Mouse (Mus musculus) midbrain, embryonic 11.5 days (tissue): Measurements from ENCODE around the gene Cnot8. TPM values are rescaled to one million over a fixed set of nuclear protein-coding genes. Genes with fewer than 3 reads are reported as not detected.

Source experiments
- ATAC-seq: fragments of 200-750 bp; cut with Nextera tagmentation; 2 replicates; pipeline ENCODE4 v1.8.0; 2017; ENCODE audit warnings: moderate TSS enrichment, moderate library complexity; ENCODE audit not compliant: low FRiP score
- DNase-seq: peaks from one replicate; pipeline ENCODE4 v3.0.0; 2015; ENCODE audit warnings: low spot score; ENCODE audit errors: missing footprints
- H3K27ac ChIP-seq: fragments of 300-500 bp; sonication (generic); 2 replicates; pipeline ENCODE4 v1.5.1; 2014; ENCODE audit warnings: low read depth, low read length
- H3K27me3 ChIP-seq: fragments of 300-500 bp; sonication (generic); 2 replicates; pipeline ENCODE4 v1.6.1; 2014; ENCODE audit warnings: mild to moderate bottlenecking, low read length, moderate library complexity, mixed read lengths; ENCODE audit not compliant: control insufficient read depth, insufficient read depth
- H3K36me3 ChIP-seq: fragments of 300-500 bp; sonication (generic); 2 replicates; pipeline ENCODE4 v1.6.1; 2014; ENCODE audit warnings: mild to moderate bottlenecking, low read length, moderate library complexity, mixed read lengths; ENCODE audit not compliant: control insufficient read depth, insufficient read depth
- H3K4me1 ChIP-seq: fragments of 300-500 bp; sonication (generic); 2 replicates; pipeline ENCODE4 v1.6.1; 2014; ENCODE audit warnings: low read length; ENCODE audit not compliant: control insufficient read depth, insufficient read depth
- H3K4me2 ChIP-seq: fragments of 300-500 bp; sonication (generic); 2 replicates; pipeline ENCODE4 v1.6.1; 2014; ENCODE audit warnings: mild to moderate bottlenecking, moderate library complexity
- H3K4me3 ChIP-seq: fragments of 300-500 bp; sonication (generic); 2 replicates; pipeline ENCODE4 v1.5.1; 2014; ENCODE audit warnings: low read depth, low read length
- H3K9ac ChIP-seq: fragments of 300-500 bp; sonication (generic); 2 replicates; pipeline ENCODE4 v1.6.1; 2014; ENCODE audit warnings: low read length
- H3K9me3 ChIP-seq: fragments of 300-500 bp; sonication (generic); 2 replicates; pipeline ENCODE4 v1.6.1; 2016; ENCODE audit warnings: low read length; ENCODE audit not compliant: control insufficient read depth
- WGBS: fragments of 180-500 bp; shearing (Covaris S2); extraction: QIAGEN DNeasy Blood & Tissue Kit; methylation state at CpG from one replicate; pipeline ENCODE4 v1.1.7; 2014; 5-methylcytosine and 5-hydroxymethylcytosine counted together
- polyA plus RNA-seq: library from polyadenylated mRNA; unstranded; fragments of >200 nt; fragmentation: Nextera tagmentation; extraction: Ambion mirVana; gene quantifications from 2 replicates; pipeline ENCODE4 v1.2.1, GENCODE M21; 2014

Cnot8 gene
- polyA plus RNA-seq, 1 experiment from 2014 or later, result 110 TPM

DNA sequence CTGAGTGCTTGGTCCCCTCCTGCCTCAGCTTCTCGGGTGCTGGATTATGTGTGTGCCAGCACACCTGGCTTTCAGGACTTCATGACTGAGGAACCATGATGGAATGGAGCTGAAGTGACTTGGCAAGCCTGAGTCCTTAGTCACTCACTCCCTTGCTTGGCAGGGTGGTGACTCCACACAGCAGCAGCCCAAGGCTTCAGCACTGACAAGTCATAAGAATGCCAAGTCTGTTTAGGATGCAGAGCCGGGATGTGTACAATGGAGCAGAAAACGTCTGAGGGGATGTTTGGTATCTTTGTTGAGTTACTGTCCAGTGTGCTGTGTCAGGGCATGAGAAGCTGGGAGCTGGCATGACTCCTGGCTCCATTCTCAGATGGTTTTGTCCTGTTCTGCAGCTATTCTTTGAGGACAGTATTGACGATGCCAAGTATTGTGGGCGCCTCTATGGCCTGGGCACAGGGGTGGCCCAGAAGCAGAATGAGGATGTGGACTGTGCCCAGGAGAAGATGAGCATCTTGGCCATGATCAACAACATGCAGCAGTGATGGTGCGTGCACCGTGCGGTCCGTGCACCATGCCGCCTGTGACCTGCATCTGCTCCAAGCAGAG, 13.2 kb downstream of the Cnot8 start:
- no peaks in the 10 kb centered on the region for H3K27me3 ChIP-seq
- ATAC-seq (no peak), DNase-seq (no peak)
- no peak overlapping the region for H3K27ac ChIP-seq
- 84% methylated on average over 10 of the region's 10 CpGs for WGBS
- H3K36me3 ChIP-seq, result peaks cover 29% of the 10 kb centered on the region
- no peak overlapping the region for H3K9ac ChIP-seq
- H3K4me1 ChIP-seq, result no peaks in the 10 kb centered on the region
- H3K4me3 ChIP-seq, result no peak overlapping the region
- no peak overlapping the region for H3K4me2 ChIP-seq
- no peaks in the 10 kb centered on the region for H3K9me3 ChIP-seq

- no peaks in the 10 kb centered on the region for H3K9me3 ChIP-seq
- no peak overlapping the region for H3K9ac ChIP-seq
- no peak overlapping the region for H3K27ac ChIP-seq
- H3K36me3 ChIP-seq, result peaks cover 25% of the 10 kb centered on the region
- ATAC-seq (no peak), DNase-seq (no peak)
- H3K27me3 ChIP-seq, result no peaks in the 10 kb centered on the region
- H3K4me1 ChIP-seq, result no peaks in the 10 kb centered on the region
- H3K4me2 ChIP-seq, result no peak overlapping the region
- H3K4me3 ChIP-seq, result no peak overlapping the region
- 84% methylated on average over 3 of the region's 3 CpGs for WGBS
Observed at GRCm38 (mm10) chr11:58120655-58121054, 16.7 kb downstream of the Cnot8 start.

DNA sequence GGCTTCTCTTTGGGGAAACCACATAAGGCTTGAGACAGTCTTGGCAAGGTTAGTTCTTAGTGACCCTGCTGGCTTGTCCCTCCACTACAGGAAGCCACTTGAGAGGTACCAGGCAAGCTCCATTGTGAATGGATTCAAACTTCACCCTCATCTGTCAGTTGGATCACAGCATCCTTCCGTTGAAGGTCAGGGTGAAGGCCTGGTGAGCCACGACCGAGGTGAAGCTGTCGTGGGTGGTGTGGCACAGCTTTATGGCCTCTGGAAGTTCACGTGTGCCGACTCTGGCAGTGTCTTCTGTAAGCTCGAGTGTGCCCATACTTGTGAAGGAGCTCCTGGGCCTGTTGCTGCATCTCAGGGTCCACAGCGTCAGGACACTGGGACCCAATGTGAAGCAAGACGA, 17.4 kb downstream of the Cnot8 start:
- H3K36me3 ChIP-seq, result peaks cover 22% of the 10 kb centered on the region
- no peaks in the 10 kb centered on the region for H3K4me1 ChIP-seq
- H3K27ac ChIP-seq, result no peak overlapping the region
- H3K9ac ChIP-seq, result no peak overlapping the region
- 90% methylated on average over 9 of the region's 9 CpGs for WGBS
- no peaks in the 10 kb centered on the region for H3K9me3 ChIP-seq
- no peak overlapping the region for H3K4me3 ChIP-seq
- no peak for ATAC-seq
- no peak for DNase-seq
- no peaks in the 10 kb centered on the region for H3K27me3 ChIP-seq
- H3K4me2 ChIP-seq, result no peak overlapping the region

GRCm38 (mm10) chr11:58123711-58124110, 19.8 kb downstream of the Cnot8 start:
- H3K27me3 ChIP-seq, result no peaks in the 10 kb centered on the region
- H3K36me3 ChIP-seq, result peaks cover 19% of the 10 kb centered on the region
- WGBS, result 96% methylated on average over 2 of the region's 2 CpGs
- H3K9ac ChIP-seq, result no peak overlapping the region
- no peaks in the 10 kb centered on the region for H3K9me3 ChIP-seq
- no peak for DNase-seq
- H3K4me3 ChIP-seq, result no peak overlapping the region
- ATAC-seq, result no peak
- H3K4me2 ChIP-seq, result no peak overlapping the region
- H3K4me1 ChIP-seq, result no peaks in the 10 kb centered on the region
- H3K27ac ChIP-seq, result no peak overlapping the region

DNA sequence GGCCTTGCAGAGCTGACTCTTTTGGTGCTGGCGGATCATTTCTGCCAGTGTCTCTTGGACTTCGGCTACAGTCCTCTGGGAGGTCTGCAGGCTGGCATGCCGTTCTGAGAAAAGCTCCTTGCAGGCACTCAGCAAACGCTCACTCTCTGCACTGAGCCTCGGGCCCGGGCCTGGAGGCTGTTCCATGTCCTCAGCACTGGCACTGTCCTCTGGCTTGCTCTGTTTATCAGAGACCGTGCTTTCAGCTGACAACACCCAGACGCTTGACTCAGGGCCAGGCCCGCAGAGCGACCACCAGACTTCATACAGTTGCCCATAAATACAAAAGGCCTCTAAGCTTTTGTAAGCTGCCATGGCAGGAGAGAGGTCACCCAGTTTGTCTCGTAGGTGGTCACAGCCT, 21.1 kb downstream of the Cnot8 start:
- peaks cover 19% of the 10 kb centered on the region for H3K36me3 ChIP-seq
- no peaks in the 10 kb centered on the region for H3K9me3 ChIP-seq
- DNase-seq (no peak), ATAC-seq (no peak)
- WGBS, result 88% methylated on average over 11 of the region's 11 CpGs
- H3K4me2 ChIP-seq, result no peak overlapping the region
- no peak overlapping the region for H3K4me3 ChIP-seq
- no peaks in the 10 kb centered on the region for H3K4me1 ChIP-seq
- H3K27ac ChIP-seq, result no peak overlapping the region
- H3K9ac ChIP-seq, result no peak overlapping the region
- H3K27me3 ChIP-seq, result no peaks in the 10 kb centered on the region

- Histone ChIP-seq H3K4me3 (no peak overlapping the region), H3K36me3 (peaks cover 17% of the 10 kb centered on the region), H3K9ac (no peak overlapping the region), H3K4me2 (no peak overlapping the region), H3K27ac (no peak overlapping the region), H3K9me3 (no peaks in the 10 kb centered on the region), H3K27me3 (no peaks in the 10 kb centered on the region), H3K4me1 (no peaks in the 10 kb centered on the region)
- no peak for ATAC-seq
- no peak for DNase-seq
- 84% methylated on average over 7 of the region's 7 CpGs for WGBS
Observed at GRCm38 (mm10) chr11:58126397-58127160, 22.6 kb downstream of the Cnot8 start.

DNA sequence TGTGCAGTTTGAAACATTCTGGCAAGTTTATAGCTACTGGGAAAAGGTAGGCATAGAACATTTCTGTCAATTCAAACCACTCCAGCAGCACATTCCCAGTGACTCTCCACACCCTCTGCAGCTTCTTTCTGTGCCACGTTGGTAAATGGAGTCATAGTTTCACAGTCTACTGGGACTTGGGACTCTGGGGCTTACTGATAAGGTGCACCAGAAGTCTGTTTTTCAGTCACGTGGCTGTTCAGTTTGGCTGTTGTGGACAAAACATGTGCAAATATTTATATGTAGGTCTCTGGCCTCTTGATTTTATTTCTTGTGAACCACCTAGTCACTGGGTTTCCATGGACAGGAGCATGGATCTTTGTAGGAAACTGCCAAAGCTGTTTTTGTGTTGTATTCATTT, 23.6 kb downstream of the Cnot8 start:
- H3K27ac ChIP-seq, result no peak overlapping the region
- H3K9ac ChIP-seq, result no peak overlapping the region
- no peak for DNase-seq
- no peak overlapping the region for H3K4me3 ChIP-seq
- no peak for ATAC-seq
- H3K36me3 ChIP-seq, result peaks cover 17% of the 10 kb centered on the region
- no peak overlapping the region for H3K4me2 ChIP-seq
- no peaks in the 10 kb centered on the region for H3K4me1 ChIP-seq
- no peaks in the 10 kb centered on the region for H3K9me3 ChIP-seq
- WGBS, result 83% methylated on average over 2 of the region's 2 CpGs
- no peaks in the 10 kb centered on the region for H3K27me3 ChIP-seq

DNA sequence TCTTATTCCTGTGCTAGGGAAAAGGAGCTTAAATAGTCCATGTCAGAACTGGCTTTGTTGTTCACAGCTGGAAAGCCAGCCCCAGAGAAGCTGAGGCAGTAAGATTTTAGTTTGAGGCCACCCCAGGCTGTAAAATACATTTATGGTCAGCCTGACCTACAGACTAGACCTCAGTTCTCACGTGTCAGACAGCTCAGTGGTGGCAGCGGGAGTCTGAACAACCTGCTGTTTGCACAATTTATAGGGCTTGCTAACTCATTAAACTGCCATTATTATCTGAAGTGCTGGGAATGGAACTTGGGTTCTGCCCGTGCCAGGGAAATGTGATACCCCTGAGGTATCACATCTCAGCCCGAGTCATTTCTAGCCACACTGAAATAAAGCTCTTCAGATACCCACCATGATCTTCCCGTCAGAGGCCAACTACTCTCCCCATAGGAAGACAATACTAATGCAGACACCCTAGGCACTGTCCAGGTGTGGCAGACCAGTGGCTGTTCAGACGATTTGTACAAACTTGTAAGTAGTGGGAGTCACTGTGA, 25.4 kb downstream of the Cnot8 start:
- Histone ChIP-seq H3K27me3 (no peaks in the 10 kb centered on the region), H3K4me3 (no peak overlapping the region), H3K4me2 (no peak overlapping the region), H3K4me1 (no peaks in the 10 kb centered on the region), H3K36me3 (peaks cover 10% of the 10 kb centered on the region), H3K27ac (no peak overlapping the region), H3K9ac (no peak overlapping the region), H3K9me3 (no peaks in the 10 kb centered on the region)
- DNase-seq, result no peak
- no peak for ATAC-seq
- 90% methylated on average over 6 of the region's 6 CpGs for WGBS

DNA sequence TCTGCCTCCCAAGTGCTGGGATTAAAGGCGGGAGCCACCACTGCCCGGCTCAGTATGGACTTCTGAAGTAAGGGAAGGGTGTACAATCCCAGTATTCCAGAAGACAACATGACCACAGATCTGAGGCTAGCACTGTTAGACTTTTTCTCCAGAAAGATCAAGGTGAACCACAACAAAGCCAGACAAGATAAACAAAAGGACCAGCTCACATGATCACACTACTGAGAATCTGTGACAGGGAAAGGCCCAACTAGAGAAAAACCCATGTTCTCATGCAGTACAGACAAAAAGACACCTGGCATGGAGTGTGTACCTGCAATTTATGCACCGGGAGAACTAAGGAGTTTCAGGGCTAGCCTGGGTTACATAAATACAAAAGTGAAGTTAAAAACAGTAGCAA, 28.1 kb downstream of the Cnot8 start:
- ATAC-seq, result no peak
- H3K9ac ChIP-seq, result no peak overlapping the region
- WGBS, result 98% methylated on average over 3 of the region's 3 CpGs
- H3K4me3 ChIP-seq, result no peak overlapping the region
- no peak overlapping the region for H3K27ac ChIP-seq
- peaks cover 18% of the 10 kb centered on the region for H3K36me3 ChIP-seq
- H3K9me3 ChIP-seq, result no peaks in the 10 kb centered on the region
- no peak overlapping the region for H3K4me2 ChIP-seq
- no peaks in the 10 kb centered on the region for H3K4me1 ChIP-seq
- no peak for DNase-seq
- no peaks in the 10 kb centered on the region for H3K27me3 ChIP-seq
